Mouse (Mus musculus): Measurements from ENCODE around the gene Pla2g12b.

DNA sequence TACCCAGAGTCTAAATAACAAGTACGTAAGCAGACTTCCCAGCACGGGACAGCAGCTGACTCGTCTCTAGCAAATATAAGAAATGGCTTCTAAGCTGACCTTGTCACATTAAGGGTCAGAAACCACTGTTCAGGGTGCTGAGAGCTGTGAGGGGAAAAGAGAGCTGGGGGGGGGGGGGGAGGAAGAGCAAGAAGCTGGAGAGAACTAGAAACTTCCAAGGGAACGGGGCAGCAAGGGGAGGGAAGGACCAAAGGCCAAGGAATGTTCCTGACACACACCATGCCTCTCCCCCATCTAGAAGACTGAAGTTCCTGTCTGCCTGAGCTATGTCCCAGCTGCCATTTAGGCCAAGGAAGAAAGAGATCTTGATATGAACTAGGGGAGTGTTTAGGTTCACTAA is 22.9 kb downstream of the Pla2g12b start:
- no peak for TF ChIP-seq POLR2A (IDR thresholded peaks at IDR 0.05; ENCODE audit: borderline replicate concordance, insufficient read depth, low read length)
- TF ChIP-seq CTCF (IDR thresholded peaks at IDR 0.05; ENCODE audit: borderline replicate concordance, insufficient read depth, low read depth, low read length) = no peak
